Mouse (Mus musculus): Measurements from ENCODE around the gene Pomp. TPM values are rescaled to one million over a fixed set of nuclear protein-coding genes. Genes with fewer than 3 reads are reported as not detected.
"Not testable (repeated sequence)": the region's sequence is repeated elsewhere in the genome, so short reads cannot be mapped to it uniquely, and the experiment has no call there.

The Pomp gene
- polyA plus RNA-seq, 1 experiment from 2014 or later, result 348 TPM

- H3K9ac ChIP-seq, result no peak overlapping the region
- H3K4me2 ChIP-seq, result no peak overlapping the region
- no peaks in the 10 kb centered on the region for H3K27me3 ChIP-seq (replicated peaks)
- H3K4me3 ChIP-seq, result no peak overlapping the region
- H3K4me1 ChIP-seq (replicated peaks), result peaks cover 14% of the 10 kb centered on the region
- no peak overlapping the region for H3K27ac ChIP-seq (ENCODE audit: poor library complexity, severe bottlenecking)
- ATAC-seq (ENCODE audit: insufficient number of reproducible peaks, low FRiP score), result peak; percentile 75
- peaks cover 7% of the 10 kb centered on the region for H3K9me3 ChIP-seq (replicated peaks)
- 26% methylated on average over 9 of the region's 12 CpGs for WGBS
- H3K36me3 ChIP-seq, result 0 out of 2 replicates have a peak, but pooled peaks cover 5% of the 10 kb centered on the region
Observed at GRCm38 (mm10) chr5:147888313-147889297, 28.3 kb downstream of the Pomp start.

GRCm38 (mm10) chr5:147892735-147893134 lies 32.5 kb downstream of the Pomp start:
- no peak overlapping the region for H3K9ac ChIP-seq
- H3K36me3 ChIP-seq, result no peaks in the 10 kb centered on the region
- peak overlapping the region; percentile 91 for H3K4me2 ChIP-seq
- H3K4me1 ChIP-seq (replicated peaks), result peaks cover 27% of the 10 kb centered on the region
- no peaks in the 10 kb centered on the region for H3K27me3 ChIP-seq (replicated peaks)
- WGBS, result 23% methylated on average over 6 of the region's 6 CpGs
- H3K9me3 ChIP-seq (replicated peaks), result no peaks in the 10 kb centered on the region
- no peak for ATAC-seq (ENCODE audit: insufficient number of reproducible peaks, low FRiP score)
- peak overlapping the region; percentile 48; the same call in 1 of the 2 replicates for H3K27ac ChIP-seq (ENCODE audit: poor library complexity, severe bottlenecking)
- H3K4me3 ChIP-seq, result peak overlapping the region; percentile 66; the same call in 1 of the 2 replicates

- H3K4me2 ChIP-seq, result peak overlapping the region; percentile 91
- H3K4me3 ChIP-seq, result peak overlapping the region; percentile 66
- H3K27me3 ChIP-seq (replicated peaks), result no peaks in the 10 kb centered on the region
- 3% methylated on average over 9 of the region's 9 CpGs for WGBS
- peak overlapping the region; percentile 48; the same call in 1 of the 2 replicates for H3K27ac ChIP-seq (ENCODE audit: poor library complexity, severe bottlenecking)
- H3K4me1 ChIP-seq (replicated peaks), result peaks cover 27% of the 10 kb centered on the region
- no peaks in the 10 kb centered on the region for H3K9me3 ChIP-seq (replicated peaks)
- peak; percentile 49 for ATAC-seq (ENCODE audit: insufficient number of reproducible peaks, low FRiP score)
- H3K9ac ChIP-seq, result no peak overlapping the region
- H3K36me3 ChIP-seq, result no peaks in the 10 kb centered on the region
Observed at GRCm38 (mm10) chr5:147893143-147893542, 32.9 kb downstream of the Pomp start.

- H3K4me2 ChIP-seq, result peak overlapping the region; percentile 91
- WGBS, result 1% methylated on average over 25 of the region's 25 CpGs
- H3K4me1 ChIP-seq (replicated peaks), result peaks cover 23% of the 10 kb centered on the region
- peak overlapping the region; percentile 66 for H3K4me3 ChIP-seq
- no peaks in the 10 kb centered on the region for H3K27me3 ChIP-seq (replicated peaks)
- H3K9me3 ChIP-seq (replicated peaks), result no peaks in the 10 kb centered on the region
- no peak for ATAC-seq (ENCODE audit: insufficient number of reproducible peaks, low FRiP score)
- peak overlapping the region; percentile 70 for H3K9ac ChIP-seq
- H3K27ac ChIP-seq (ENCODE audit: poor library complexity, severe bottlenecking), result peak overlapping the region; percentile 27; the same call in 1 of the 2 replicates
- H3K36me3 ChIP-seq, result no peaks in the 10 kb centered on the region
Observed at GRCm38 (mm10) chr5:147893766-147894454, 33.6 kb downstream of the Pomp start.

GRCm38 (mm10) chr5:147894455-147895076 lies 34.3 kb downstream of the Pomp start, which contains the start of gene Slc46a3:
Gene Slc46a3, minus strand, starts transcription at chr5:147894815.
- peak within 1 kb of the TSS; percentile 66 for H3K4me3 ChIP-seq
- peak within 1 kb of the TSS; percentile 27; the same call in 1 of the 2 replicates for H3K27ac ChIP-seq (ENCODE audit: poor library complexity, severe bottlenecking)
- WGBS, result under 1% methylated on average over 47 of the region's 47 CpGs
- H3K4me2 ChIP-seq, result peak within 1 kb of the TSS; percentile 91
- H3K36me3 ChIP-seq, result no peaks in the 10 kb centered on the region
- H3K4me1 ChIP-seq (replicated peaks), result peaks cover 23% of the 10 kb centered on the region
- H3K9ac ChIP-seq, result peak within 1 kb of the TSS; percentile 70
- no peaks in the 10 kb centered on the region for H3K27me3 ChIP-seq (replicated peaks)
- no peaks in the 10 kb centered on the region for H3K9me3 ChIP-seq (replicated peaks)
- peak; percentile 98 for ATAC-seq (ENCODE audit: insufficient number of reproducible peaks, low FRiP score)

GRCm38 (mm10) chr5:147895436-147896198 lies 35.4 kb downstream of the Pomp start:
- H3K9ac ChIP-seq, result peak overlapping the region; percentile 37; the same call in 1 of the 2 replicates
- no peaks in the 10 kb centered on the region for H3K9me3 ChIP-seq (replicated peaks)
- peak overlapping the region; percentile 91 for H3K4me2 ChIP-seq
- no peak for ATAC-seq (ENCODE audit: insufficient number of reproducible peaks, low FRiP score)
- no peak overlapping the region for H3K27ac ChIP-seq (ENCODE audit: poor library complexity, severe bottlenecking)
- H3K27me3 ChIP-seq (replicated peaks), result no peaks in the 10 kb centered on the region
- no peaks in the 10 kb centered on the region for H3K36me3 ChIP-seq
- H3K4me1 ChIP-seq (replicated peaks), result peaks cover 23% of the 10 kb centered on the region
- peak overlapping the region; percentile 66 for H3K4me3 ChIP-seq
- 13% methylated on average over 16 of the region's 16 CpGs for WGBS

GRCm38 (mm10) chr5:147896501-147896900 lies 36.2 kb downstream of the Pomp start:
- WGBS, result 74% methylated on average over 4 of the region's 4 CpGs

GRCm38 (mm10) chr5:147898254-147898653 lies 38.0 kb downstream of the Pomp start:
- Histone ChIP-seq H3K9me3 (replicated peaks) (no peaks in the 10 kb centered on the region), H3K9ac (no peak overlapping the region), H3K4me2 (no peak overlapping the region), H3K27ac (ENCODE audit: poor library complexity, severe bottlenecking) (no peak overlapping the region), H3K4me3 (no peak overlapping the region), H3K36me3 (no peaks in the 10 kb centered on the region), H3K4me1 (replicated peaks) (peaks cover 16% of the 10 kb centered on the region), H3K27me3 (replicated peaks) (no peaks in the 10 kb centered on the region)
- 56% methylated on average over 2 of the region's 2 CpGs for WGBS
- no peak for ATAC-seq (ENCODE audit: insufficient number of reproducible peaks, low FRiP score)

More at GRCm38 (mm10) chr5:147896501-147896900, 36.2 kb downstream of the Pomp start:
- not testable (repeated sequence) for H3K27ac ChIP-seq (ENCODE audit: poor library complexity, severe bottlenecking); H3K9ac ChIP-seq; H3K36me3 ChIP-seq; H3K27me3 ChIP-seq (replicated peaks); H3K4me3 ChIP-seq; H3K9me3 ChIP-seq (replicated peaks); H3K4me2 ChIP-seq; ATAC-seq (ENCODE audit: insufficient number of reproducible peaks, low FRiP score)
- H3K4me1 ChIP-seq (replicated peaks), result peaks cover 23% of the 10 kb centered on the region

GRCm38 (mm10) chr5:147898968-147899549 lies 38.8 kb downstream of the Pomp start:
- 57% methylated on average over 4 of the region's 4 CpGs for WGBS
- H3K36me3 ChIP-seq, result no peaks in the 10 kb centered on the region
- no peak overlapping the region for H3K27ac ChIP-seq (ENCODE audit: poor library complexity, severe bottlenecking)
- no peak overlapping the region for H3K4me3 ChIP-seq
- no peak for ATAC-seq (ENCODE audit: insufficient number of reproducible peaks, low FRiP score)
- H3K9ac ChIP-seq, result no peak overlapping the region
- peaks cover 9% of the 10 kb centered on the region for H3K4me1 ChIP-seq (replicated peaks)
- H3K27me3 ChIP-seq (replicated peaks), result no peaks in the 10 kb centered on the region
- H3K9me3 ChIP-seq (replicated peaks), result no peaks in the 10 kb centered on the region
- H3K4me2 ChIP-seq, result no peak overlapping the region

All from heart, embryonic 12.5 days (tissue).